Mouse (Mus musculus) kidney, adult 10 weeks (tissue): Measurements from ENCODE around the gene Mndal. TPM values are rescaled to one million over a fixed set of nuclear protein-coding genes. Genes with fewer than 3 reads are reported as not detected.

Source experiments
- polyA plus RNA-seq: library from polyadenylated mRNA; stranded (reverse); fragments of 350-450 nt; fragmentation: Illumina TruSeq; extraction: RNeasy Lipid Tissue Mini Kit (QIAGEN cat#74804); gene quantifications from one replicate; pipeline ENCODE4 v1.2.3, GENCODE M21; 2014; ENCODE audit warnings: low read depth, low replicate concordance

Mndal gene
- 49.2 TPM for polyA plus RNA-seq

GRCm38 (mm10) chr1:173941924-173942779 lies at the start of gene Mndal, which contains the start of gene Ifi203:
Gene Mndal (minus strand): TSS chr1:173942491.
Gene Ifi203 (minus strand): TSS chr1:173942672.

GRCm38 (mm10) chr1:173982694-173983305 lies 40.5 kb upstream of the Mndal start, which contains the start of gene Ifi202b:
Gene Ifi202b (minus strand): TSS chr1:173982744.

GRCm38 (mm10) chr1:173912548-173913255 lies 29.6 kb downstream of the Mndal start, which contains the start of gene Ifi211:
Gene Ifi211 (minus strand): TSS chr1:173913046.

Other genes with a start within 250 kb of the Mndal start
- gene Ifi207, start 200.7 kb downstream of the Mndal start, polyA plus RNA-seq: 4.6 TPM
- 10.5 TPM for gene Ifi204, start 175.5 kb downstream of the Mndal start, polyA plus RNA-seq
- gene Ifi211, start 29.4 kb downstream of the Mndal start, polyA plus RNA-seq: 7.2 TPM
- 42.1 TPM for gene Ifi203, start 181 bp upstream of the Mndal start, polyA plus RNA-seq
- not detected for gene Ifi202b, start 40.3 kb upstream of the Mndal start, polyA plus RNA-seq
- gene Ifi205, start 89.3 kb upstream of the Mndal start, polyA plus RNA-seq: 2.0 TPM
- gene Olfr433, start 98.2 kb upstream of the Mndal start, polyA plus RNA-seq: not detected
- gene Olfr432, start 106.7 kb upstream of the Mndal start, polyA plus RNA-seq: not detected
- gene Olfr430, start 124.1 kb upstream of the Mndal start, polyA plus RNA-seq: not detected
- not detected for gene Olfr429, start 141.8 kb upstream of the Mndal start, polyA plus RNA-seq
- not detected for gene Olfr427, start 154.4 kb upstream of the Mndal start, polyA plus RNA-seq
- not detected for gene Olfr231, start 178.7 kb upstream of the Mndal start, polyA plus RNA-seq
- gene Olfr424, start 189.0 kb upstream of the Mndal start, polyA plus RNA-seq: not detected
- gene Olfr420, start 213.1 kb upstream of the Mndal start, polyA plus RNA-seq: not detected
- not detected for gene Spta1, start 230.3 kb upstream of the Mndal start, polyA plus RNA-seq